Mouse (Mus musculus): ENCODE measurements around the gene Sirt5.

- TF ChIP-seq CTCF (IDR thresholded peaks at IDR 0.05), result no peak
- no peak for TF ChIP-seq POLR2A (IDR thresholded peaks at IDR 0.05; ENCODE audit: insufficient read depth, low read depth, low read length)
- TF ChIP-seq EP300 (IDR thresholded peaks at IDR 0.05; ENCODE audit: insufficient read depth, low read depth, low read length), result no peak
Observed at GRCm38 (mm10) chr13:43336425-43337221, 28.7 kb upstream of the Sirt5 start.

Measured in heart, adult 2 months (tissue).